Mouse (Mus musculus) erythroblast, embryonic 14.5 days (primary cell): Measurements from ENCODE around the gene Tex22.

ENCODE experiments used
- GATA1 ChIP-seq: IDR thresholded peaks from 2 replicates; pipeline ENCODE4 v1.6.1; 2012; ENCODE audit warnings: low read length, inconsistent platforms, mixed read lengths
- TAL1 ChIP-seq: IDR thresholded peaks from 3 replicates; pipeline ENCODE4 v1.6.1; 2012; ENCODE audit warnings: low read length, inconsistent platforms, mixed read lengths

- no peak for TF ChIP-seq TAL1
- no peak for TF ChIP-seq GATA1
These were observed 32.1 kb downstream of the Tex22 start for GRCm38 (mm10) chr12:113106386-113106785.
